Mouse (Mus musculus): ENCODE data around the gene Entpd7. TPM values are rescaled to one million over a fixed set of nuclear protein-coding genes. Genes with fewer than 3 reads are reported as not detected.

The Entpd7 gene
- polyA plus RNA-seq, 1 experiment: 4.1 TPM

GRCm38 (mm10) chr19:43711971-43712370 is 22.5 kb downstream of the Entpd7 start:
- no peak for DNase-seq
- WGBS: 78% methylated on average over 5 of the region's 5 CpGs
- Histone ChIP-seq H3K4me1 (ENCODE audit: control insufficient read depth, insufficient read depth, low read length) (no peaks in the 10 kb centered on the region), H3K4me3 (replicated peaks; ENCODE audit: extremely low read depth, low read depth, low read length) (no peak overlapping the region)
- TF ChIP-seq POLR2A (IDR thresholded peaks at IDR 0.05; ENCODE audit: borderline replicate concordance, extremely low read depth, low read depth, low read length) (no peak), CTCF (IDR thresholded peaks at IDR 0.05; ENCODE audit: insufficient read depth, low read length) (no peak)

GRCm38 (mm10) chr19:43720061-43720460 is 30.6 kb downstream of the Entpd7 start:
- Histone ChIP-seq H3K4me1 (ENCODE audit: control insufficient read depth, insufficient read depth, low read length) (no peaks in the 10 kb centered on the region), H3K4me3 (replicated peaks; ENCODE audit: extremely low read depth, low read depth, low read length) (no peak overlapping the region)
- DNase-seq: no peak
- 95% methylated on average over 11 of the region's 11 CpGs for WGBS
- TF ChIP-seq POLR2A (IDR thresholded peaks at IDR 0.05; ENCODE audit: borderline replicate concordance, extremely low read depth, low read depth, low read length): no peak
- TF ChIP-seq CTCF (IDR thresholded peaks at IDR 0.05; ENCODE audit: insufficient read depth, low read length): no peak

- DNase-seq: no peak
- H3K4me1 ChIP-seq (ENCODE audit: control insufficient read depth, insufficient read depth, low read length): no peaks in the 10 kb centered on the region
- WGBS: 82% methylated on average over 8 of the region's 8 CpGs
- H3K4me3 ChIP-seq (replicated peaks; ENCODE audit: extremely low read depth, low read depth, low read length): no peak overlapping the region
- TF ChIP-seq POLR2A (IDR thresholded peaks at IDR 0.05; ENCODE audit: borderline replicate concordance, extremely low read depth, low read depth, low read length) (no peak), CTCF (IDR thresholded peaks at IDR 0.05; ENCODE audit: insufficient read depth, low read length) (no peak)
Measured at GRCm38 (mm10) chr19:43722891-43723290, 33.4 kb downstream of the Entpd7 start.

DNA sequence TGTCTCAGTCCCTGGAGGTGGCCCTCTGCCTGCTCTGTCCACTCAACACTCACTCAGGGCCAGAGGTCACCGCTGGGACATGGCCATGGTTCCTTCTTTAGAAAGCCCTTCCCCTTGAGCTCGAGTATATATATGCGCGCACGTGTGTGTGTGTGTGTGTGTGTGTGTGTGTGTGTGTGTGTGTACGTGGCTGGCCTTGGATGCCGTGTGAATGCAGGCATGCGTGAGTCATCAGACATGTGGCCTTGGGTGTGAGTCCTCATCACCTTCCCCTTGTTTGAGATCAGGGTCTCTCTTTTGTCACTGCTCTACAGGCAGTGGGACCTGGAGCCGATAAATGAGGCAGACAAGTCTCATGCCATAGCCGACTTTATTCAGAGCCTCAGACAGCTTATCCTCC is 34.0 kb downstream of the Entpd7 start:
- H3K4me1 ChIP-seq (ENCODE audit: control insufficient read depth, insufficient read depth, low read length): no peaks in the 10 kb centered on the region
- no peak overlapping the region for H3K4me3 ChIP-seq (replicated peaks; ENCODE audit: extremely low read depth, low read depth, low read length)
- WGBS: 74% methylated on average over 10 of the region's 10 CpGs
- no peak for DNase-seq
- TF ChIP-seq POLR2A (IDR thresholded peaks at IDR 0.05; ENCODE audit: borderline replicate concordance, extremely low read depth, low read depth, low read length) (no peak), CTCF (IDR thresholded peaks at IDR 0.05; ENCODE audit: insufficient read depth, low read length) (no peak)

- DNase-seq: no peak
- no peaks in the 10 kb centered on the region for H3K4me1 ChIP-seq (ENCODE audit: control insufficient read depth, insufficient read depth, low read length)
- no peak for TF ChIP-seq CTCF (IDR thresholded peaks at IDR 0.05; ENCODE audit: insufficient read depth, low read length)
- no peak for TF ChIP-seq POLR2A (IDR thresholded peaks at IDR 0.05; ENCODE audit: borderline replicate concordance, extremely low read depth, low read depth, low read length)
- no peak overlapping the region for H3K4me3 ChIP-seq (replicated peaks; ENCODE audit: extremely low read depth, low read depth, low read length)
- 95% methylated on average over 20 of the region's 20 CpGs for WGBS
Measured at GRCm38 (mm10) chr19:43724194-43724593, 34.7 kb downstream of the Entpd7 start.

GRCm38 (mm10) chr19:43724821-43725220 is 35.3 kb downstream of the Entpd7 start:
- TF ChIP-seq POLR2A (IDR thresholded peaks at IDR 0.05; ENCODE audit: borderline replicate concordance, extremely low read depth, low read depth, low read length) (no peak), CTCF (IDR thresholded peaks at IDR 0.05; ENCODE audit: insufficient read depth, low read length) (no peak)
- no peaks in the 10 kb centered on the region for H3K4me1 ChIP-seq (ENCODE audit: control insufficient read depth, insufficient read depth, low read length)
- H3K4me3 ChIP-seq (replicated peaks; ENCODE audit: extremely low read depth, low read depth, low read length): no peak overlapping the region
- no peak for DNase-seq
- 88% methylated on average over 7 of the region's 7 CpGs for WGBS

- no peak for DNase-seq
- TF ChIP-seq CTCF (IDR thresholded peaks at IDR 0.05; ENCODE audit: insufficient read depth, low read length) (no peak), POLR2A (IDR thresholded peaks at IDR 0.05; ENCODE audit: borderline replicate concordance, extremely low read depth, low read depth, low read length) (no peak)
- 87% methylated on average over 15 of the region's 15 CpGs for WGBS
- Histone ChIP-seq H3K4me3 (replicated peaks; ENCODE audit: extremely low read depth, low read depth, low read length) (no peak overlapping the region), H3K4me1 (ENCODE audit: control insufficient read depth, insufficient read depth, low read length) (no peaks in the 10 kb centered on the region)
Measured at GRCm38 (mm10) chr19:43726510-43727146, 37.2 kb downstream of the Entpd7 start.

- WGBS: 53% methylated on average over 22 of the region's 22 CpGs
- DNase-seq: no peak
- no peak overlapping the region for H3K4me3 ChIP-seq (replicated peaks; ENCODE audit: extremely low read depth, low read depth, low read length)
- no peaks in the 10 kb centered on the region for H3K4me1 ChIP-seq (ENCODE audit: control insufficient read depth, insufficient read depth, low read length)
- TF ChIP-seq CTCF (IDR thresholded peaks at IDR 0.05; ENCODE audit: insufficient read depth, low read length) (no peak), POLR2A (IDR thresholded peaks at IDR 0.05; ENCODE audit: borderline replicate concordance, extremely low read depth, low read depth, low read length) (no peak)
Measured at GRCm38 (mm10) chr19:43729296-43730036, 40.0 kb downstream of the Entpd7 start.

- no peaks in the 10 kb centered on the region for H3K4me1 ChIP-seq (ENCODE audit: control insufficient read depth, insufficient read depth, low read length)
- 49% methylated on average over 8 of the region's 8 CpGs for WGBS
- H3K4me3 ChIP-seq (replicated peaks; ENCODE audit: extremely low read depth, low read depth, low read length): no peak overlapping the region
- no peak for DNase-seq
- TF ChIP-seq CTCF (IDR thresholded peaks at IDR 0.05; ENCODE audit: insufficient read depth, low read length): no peak
- TF ChIP-seq POLR2A (IDR thresholded peaks at IDR 0.05; ENCODE audit: borderline replicate concordance, extremely low read depth, low read depth, low read length): no peak
Measured at GRCm38 (mm10) chr19:43730037-43730428, 40.6 kb downstream of the Entpd7 start.

DNA sequence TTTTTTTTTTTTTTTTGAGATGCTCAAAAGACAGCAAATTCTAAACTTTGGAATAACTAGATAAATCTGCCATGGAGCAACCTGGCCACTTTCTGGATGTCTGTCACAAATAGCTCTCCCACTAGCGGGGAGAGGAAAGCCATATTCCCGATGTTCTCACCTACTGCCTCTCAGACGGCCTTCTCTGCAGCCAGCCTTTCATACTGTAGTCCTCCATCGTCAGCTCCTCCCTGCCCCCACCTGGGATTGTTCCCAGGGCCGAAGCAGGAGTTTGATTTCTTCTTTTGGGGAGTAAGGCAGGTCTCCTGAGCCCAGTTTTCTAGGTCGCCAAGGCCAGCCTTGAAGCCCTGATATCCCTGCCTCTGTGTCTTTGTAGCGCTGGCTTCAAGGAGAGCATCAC is 41.7 kb downstream of the Entpd7 start:
- TF ChIP-seq POLR2A (IDR thresholded peaks at IDR 0.05; ENCODE audit: borderline replicate concordance, extremely low read depth, low read depth, low read length): no peak
- TF ChIP-seq CTCF (IDR thresholded peaks at IDR 0.05; ENCODE audit: insufficient read depth, low read length): no peak
- Histone ChIP-seq H3K4me1 (ENCODE audit: control insufficient read depth, insufficient read depth, low read length) (no peaks in the 10 kb centered on the region), H3K4me3 (replicated peaks; ENCODE audit: extremely low read depth, low read depth, low read length) (no peak overlapping the region)
- WGBS: 78% methylated on average over 7 of the region's 7 CpGs
- DNase-seq: no peak
